Mouse (Mus musculus): Measurements from ENCODE around the gene Ube2h. TPM values are rescaled to one million over a fixed set of nuclear protein-coding genes. Genes with fewer than 3 reads are reported as not detected.
"Not testable (repeated sequence)": the region's sequence is repeated elsewhere in the genome, so short reads cannot be mapped to it uniquely, and the experiment has no call there.

The Ube2h gene
- polyA plus RNA-seq, 1 experiment from 2014 or later = 56.9 TPM

DNA sequence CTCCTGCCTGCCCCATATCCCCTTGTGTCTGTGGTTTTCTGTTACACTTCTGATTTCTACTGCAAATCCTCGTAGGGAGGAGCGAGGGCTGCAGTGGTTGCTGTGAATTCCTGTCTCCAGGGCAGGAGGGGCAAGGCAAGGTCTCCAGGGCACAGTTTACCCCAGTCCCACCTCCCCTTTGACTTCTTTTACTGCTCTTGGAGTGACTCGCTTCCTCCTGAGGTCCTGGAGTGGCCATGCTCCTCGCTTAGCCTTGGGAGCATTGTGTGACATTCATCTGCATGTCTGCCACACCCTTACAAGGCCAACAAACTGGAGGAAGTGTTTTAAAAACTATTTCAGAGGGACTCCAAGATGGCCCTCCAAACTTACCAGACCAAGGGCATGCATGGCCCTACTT, 16.7 kb upstream of the Ube2h start:
- 74% methylated on average over 4 of the region's 4 CpGs for WGBS
- H3K4me1 ChIP-seq = no peaks in the 10 kb centered on the region

DNA sequence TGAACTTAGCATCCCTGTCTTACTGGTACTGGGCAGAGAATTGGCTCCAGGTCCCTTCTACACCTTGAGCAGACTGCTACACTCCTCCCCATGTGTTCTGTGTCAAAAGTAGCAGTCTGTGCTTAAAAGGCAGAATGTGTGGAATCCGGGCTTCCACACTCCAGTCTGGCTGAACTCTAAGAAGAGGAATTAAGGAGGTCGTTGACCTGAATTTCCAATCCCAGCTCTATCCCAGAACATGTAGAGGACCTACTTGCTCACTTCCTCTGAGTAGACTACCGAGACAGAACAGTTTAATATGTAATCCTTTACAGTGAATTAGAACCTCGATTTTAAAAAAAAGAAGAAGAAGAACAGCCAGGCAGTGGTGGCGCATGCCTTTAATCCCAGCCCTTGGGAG, 14.9 kb upstream of the Ube2h start:
- Histone ChIP-seq H3K27me3 (no peaks in the 10 kb centered on the region), H3K9ac (no peak overlapping the region), H3K9me3 (no peaks in the 10 kb centered on the region), H3K27ac (no peak overlapping the region), H3K4me3 (replicated peaks) (no peak overlapping the region), H3K36me3 (replicated peaks) (no peaks in the 10 kb centered on the region), H3K4me1 (no peaks in the 10 kb centered on the region), H3K4me2 (no peak overlapping the region)
- 83% methylated on average over 5 of the region's 5 CpGs for WGBS
- ATAC-seq (ENCODE audit: low FRiP score) = no peak

More for the DNA sequence above, 16.7 kb upstream of the Ube2h start:
- Histone ChIP-seq H3K27me3 (no peaks in the 10 kb centered on the region), H3K27ac (no peak overlapping the region), H3K9ac (no peak overlapping the region), H3K4me2 (no peak overlapping the region), H3K36me3 (replicated peaks) (no peaks in the 10 kb centered on the region), H3K4me3 (replicated peaks) (no peak overlapping the region), H3K9me3 (no peaks in the 10 kb centered on the region)
- ATAC-seq (ENCODE audit: low FRiP score) = no peak

- no peaks in the 10 kb centered on the region for H3K27me3 ChIP-seq
- 85% methylated on average over 1 of the region's 1 CpGs for WGBS
- no peak for ATAC-seq (ENCODE audit: low FRiP score)
- H3K9ac ChIP-seq = no peak overlapping the region
- H3K27ac ChIP-seq = no peak overlapping the region
- no peaks in the 10 kb centered on the region for H3K36me3 ChIP-seq (replicated peaks)
- H3K4me2 ChIP-seq = no peak overlapping the region
- H3K4me1 ChIP-seq = peaks cover 5% of the 10 kb centered on the region; the same call in 1 of the 2 replicates
- no peak overlapping the region for H3K4me3 ChIP-seq (replicated peaks)
- no peaks in the 10 kb centered on the region for H3K9me3 ChIP-seq
Measured at GRCm38 (mm10) chr6:30312006-30312405, 7.7 kb upstream of the Ube2h start.

- Histone ChIP-seq H3K4me3 (replicated peaks) (no peak overlapping the region), H3K9me3 (no peaks in the 10 kb centered on the region), H3K36me3 (replicated peaks) (no peaks in the 10 kb centered on the region), H3K9ac (no peak overlapping the region), H3K27ac (no peak overlapping the region), H3K4me2 (no peak overlapping the region), H3K4me1 (peaks cover 5% of the 10 kb centered on the region; the same call in 1 of the 2 replicates), H3K27me3 (no peaks in the 10 kb centered on the region)
- WGBS = 30% methylated on average over 4 of the region's 4 CpGs
- ATAC-seq (ENCODE audit: low FRiP score) = no peak
Measured at GRCm38 (mm10) chr6:30308751-30309150, 4.4 kb upstream of the Ube2h start.

- H3K36me3 ChIP-seq (replicated peaks) = no peaks in the 10 kb centered on the region
- no peak overlapping the region for H3K27ac ChIP-seq
Measured at GRCm38 (mm10) chr6:30307691-30308090, 3.4 kb upstream of the Ube2h start.

DNA sequence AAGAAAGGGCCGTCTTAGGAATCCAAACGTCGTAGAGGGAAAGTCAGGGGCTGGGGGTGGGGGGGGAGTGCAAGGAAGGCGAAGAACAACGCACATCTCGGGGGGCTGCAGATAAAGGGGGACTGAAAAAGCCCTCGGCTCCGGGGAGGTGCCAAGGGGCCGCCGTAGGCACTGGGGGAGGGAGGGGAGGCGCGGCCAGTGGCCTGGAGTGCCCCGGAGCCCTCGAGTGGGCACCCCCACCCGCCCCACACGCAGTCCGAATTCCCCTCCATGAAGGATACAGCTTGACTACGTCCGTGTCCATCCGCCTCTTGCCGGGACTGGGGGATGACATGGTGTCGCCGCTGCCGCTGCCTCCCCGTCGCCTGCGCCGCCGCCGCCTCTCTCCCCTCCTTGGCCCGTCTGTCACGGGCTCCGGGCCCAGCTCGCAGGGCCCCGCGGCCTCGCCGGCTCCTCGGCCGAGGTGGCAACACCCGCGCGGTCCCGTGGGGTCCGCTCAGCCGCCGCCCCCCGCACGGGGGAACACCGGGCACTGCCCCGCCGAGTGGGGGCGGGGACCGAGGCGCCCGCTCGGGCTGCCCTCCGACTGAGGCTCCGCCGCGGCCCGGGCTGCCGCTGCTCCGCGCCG, 454 bp downstream of the Ube2h start:
- ATAC-seq (ENCODE audit: low FRiP score) = not testable (repeated sequence)
- Histone ChIP-seq H3K9ac (peak overlapping the region; percentile 93), H3K4me1 (peaks cover 35% of the 10 kb centered on the region)

More at GRCm38 (mm10) chr6:30307691-30308090, 3.4 kb upstream of the Ube2h start:
- WGBS = 79% methylated on average over 9 of the region's 9 CpGs
- Histone ChIP-seq H3K9me3 (no peaks in the 10 kb centered on the region), H3K27me3 (no peaks in the 10 kb centered on the region), H3K9ac (no peak overlapping the region), H3K4me3 (replicated peaks) (no peak overlapping the region), H3K4me1 (peaks cover 5% of the 10 kb centered on the region; the same call in 1 of the 2 replicates), H3K4me2 (no peak overlapping the region)
- ATAC-seq (ENCODE audit: low FRiP score) = no peak

DNA sequence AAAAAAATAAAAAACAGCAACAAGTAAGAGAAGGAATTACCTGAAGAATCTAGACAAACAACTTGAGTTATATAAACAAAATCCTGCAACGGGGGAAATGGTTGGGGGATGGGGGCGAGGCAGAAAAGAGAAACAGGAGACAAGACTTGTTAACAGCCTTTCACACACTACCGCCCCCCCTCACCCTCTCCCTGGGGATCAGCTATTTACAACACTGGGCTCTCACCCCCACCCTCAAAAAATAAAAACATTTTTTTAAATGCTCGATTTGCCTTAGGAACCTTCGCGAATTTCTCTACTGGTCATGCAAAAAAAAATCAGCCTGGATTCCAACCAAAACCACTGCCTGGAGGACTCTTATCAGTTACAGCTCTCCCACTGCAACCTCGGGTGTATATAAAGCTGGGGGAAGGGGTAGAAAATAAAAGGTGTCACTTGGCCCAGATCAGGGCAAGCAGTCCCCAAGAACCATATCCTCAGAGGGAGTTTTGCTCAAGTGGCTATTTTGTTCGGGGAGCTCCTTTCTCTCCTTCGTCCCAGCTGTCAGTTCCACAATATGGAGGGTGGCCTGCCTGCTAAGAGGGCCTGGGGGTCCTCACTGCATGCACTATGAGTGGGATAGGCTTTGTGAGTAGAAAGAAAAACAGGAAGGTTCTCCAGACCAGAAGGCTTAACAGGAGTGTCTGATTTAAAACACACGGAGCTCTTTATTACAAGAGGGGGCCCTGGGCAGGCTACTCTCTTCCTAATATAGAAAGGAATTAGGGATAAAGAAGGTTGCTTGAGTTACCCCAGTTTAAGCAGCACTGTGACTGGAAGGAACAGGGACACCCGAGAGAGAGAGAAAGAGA, 1.3 kb downstream of the Ube2h start:
- 1% methylated on average over 11 of the region's 11 CpGs for WGBS
- ATAC-seq (ENCODE audit: low FRiP score) = no peak
- H3K36me3 ChIP-seq (replicated peaks) = peaks cover 3% of the 10 kb centered on the region
- peaks cover 30% of the 10 kb centered on the region for H3K4me1 ChIP-seq
- H3K27me3 ChIP-seq = no peaks in the 10 kb centered on the region
- peak overlapping the region; percentile 81 for H3K4me2 ChIP-seq
- H3K9me3 ChIP-seq = no peaks in the 10 kb centered on the region
- peak overlapping the region; percentile 86 for H3K4me3 ChIP-seq (replicated peaks)
- H3K9ac ChIP-seq = peak overlapping the region; percentile 93
- peak overlapping the region; percentile 96 for H3K27ac ChIP-seq

More for the DNA sequence above, 454 bp downstream of the Ube2h start:
- Histone ChIP-seq H3K27ac (peak overlapping the region; percentile 96), H3K4me2 (peak overlapping the region; percentile 81), H3K4me3 (replicated peaks) (peak overlapping the region; percentile 86)
- not testable (repeated sequence) for H3K9me3 ChIP-seq; H3K36me3 ChIP-seq (replicated peaks); H3K27me3 ChIP-seq
- under 1% methylated on average over 52 of the region's 66 CpGs for WGBS

- Histone ChIP-seq H3K4me3 (replicated peaks) (peak overlapping the region; percentile 86), H3K27me3 (no peaks in the 10 kb centered on the region), H3K4me2 (peak overlapping the region; percentile 81), H3K27ac (peak overlapping the region; percentile 88), H3K9ac (peak overlapping the region; percentile 65), H3K36me3 (replicated peaks) (peaks cover 9% of the 10 kb centered on the region), H3K4me1 (peaks cover 30% of the 10 kb centered on the region), H3K9me3 (no peaks in the 10 kb centered on the region)
- no peak for ATAC-seq (ENCODE audit: low FRiP score)
- 9% methylated on average over 4 of the region's 4 CpGs for WGBS
Measured at GRCm38 (mm10) chr6:30302156-30302555, 2.2 kb downstream of the Ube2h start.

GRCm38 (mm10) chr6:30300901-30301300, 3.4 kb downstream of the Ube2h start:
- H3K27me3 ChIP-seq = no peaks in the 10 kb centered on the region
- peak overlapping the region; percentile 81 for H3K4me2 ChIP-seq
- no peaks in the 10 kb centered on the region for H3K9me3 ChIP-seq
- WGBS = under 1% methylated on average over 7 of the region's 7 CpGs
- H3K36me3 ChIP-seq (replicated peaks) = peaks cover 12% of the 10 kb centered on the region
- H3K4me3 ChIP-seq (replicated peaks) = peak overlapping the region; percentile 86
- ATAC-seq (ENCODE audit: low FRiP score) = no peak
- H3K27ac ChIP-seq = peak overlapping the region; percentile 88
- peaks cover 30% of the 10 kb centered on the region for H3K4me1 ChIP-seq
- peak overlapping the region; percentile 65 for H3K9ac ChIP-seq

- Histone ChIP-seq H3K4me1 (peaks cover 30% of the 10 kb centered on the region), H3K27ac (peak overlapping the region; percentile 88), H3K27me3 (no peaks in the 10 kb centered on the region), H3K4me3 (replicated peaks) (peak overlapping the region; percentile 86), H3K9ac (peak overlapping the region; percentile 65), H3K4me2 (peak overlapping the region; percentile 81), H3K9me3 (no peaks in the 10 kb centered on the region), H3K36me3 (replicated peaks) (peaks cover 17% of the 10 kb centered on the region)
- peak; percentile 76 for ATAC-seq (ENCODE audit: low FRiP score)
- 0% methylated on average over 5 of the region's 5 CpGs for WGBS
Measured at GRCm38 (mm10) chr6:30300372-30300771, 4.0 kb downstream of the Ube2h start.

DNA sequence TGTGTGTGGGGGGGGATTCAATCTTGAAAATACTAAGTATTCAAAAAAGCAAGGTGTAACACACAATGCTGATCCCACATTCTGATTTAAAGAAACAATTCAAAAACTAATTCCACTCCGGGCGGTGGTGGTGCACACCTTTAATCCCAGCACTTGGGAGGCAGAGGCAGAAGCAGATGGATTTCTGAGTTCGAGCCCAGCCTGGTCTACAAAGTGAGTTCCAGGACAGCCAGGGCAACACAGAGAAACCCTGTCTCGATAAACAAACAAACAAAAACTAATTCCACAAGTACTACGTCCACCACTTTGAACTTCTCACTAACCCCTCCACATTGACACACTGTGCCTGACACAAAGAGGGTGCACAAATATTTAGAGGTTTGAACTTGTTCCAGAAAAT, 4.7 kb downstream of the Ube2h start:
- Histone ChIP-seq H3K27ac (0 out of 2 replicates have a peak overlapping the region, but pooled peaks have one; percentile 88), H3K4me2 (peak overlapping the region; percentile 81), H3K27me3 (no peaks in the 10 kb centered on the region), H3K9me3 (no peaks in the 10 kb centered on the region), H3K36me3 (replicated peaks) (peaks cover 20% of the 10 kb centered on the region), H3K4me1 (peaks cover 30% of the 10 kb centered on the region), H3K4me3 (replicated peaks) (no peak overlapping the region), H3K9ac (no peak overlapping the region)
- 87% methylated on average over 5 of the region's 5 CpGs for WGBS
- no peak for ATAC-seq (ENCODE audit: low FRiP score)

GRCm38 (mm10) chr6:30299116-30299515, 5.2 kb downstream of the Ube2h start:
- H3K36me3 ChIP-seq (replicated peaks) = peaks cover 20% of the 10 kb centered on the region
- H3K4me1 ChIP-seq = peaks cover 30% of the 10 kb centered on the region
- H3K27ac ChIP-seq = no peak overlapping the region
- H3K9me3 ChIP-seq = no peaks in the 10 kb centered on the region
- no peak for ATAC-seq (ENCODE audit: low FRiP score)
- no peak overlapping the region for H3K9ac ChIP-seq
- no peak overlapping the region for H3K4me2 ChIP-seq
- H3K27me3 ChIP-seq = no peaks in the 10 kb centered on the region
- H3K4me3 ChIP-seq (replicated peaks) = no peak overlapping the region
- 77% methylated on average over 1 of the region's 1 CpGs for WGBS
